Mouse (Mus musculus) left cerebral cortex, postnatal 14 days (tissue): ENCODE measurements around the gene Slc35b1. TPM values are rescaled to one million over a fixed set of nuclear protein-coding genes. Genes with fewer than 3 reads are reported as not detected.

Experiments
- DNase-seq, 2 experiments: peaks; one replicate each; pipeline ENCODE4 v3.0.0; 2021 to 2022; ENCODE audit warnings: low spot score in 2 of 2, mixed read lengths in 1 of 2
- intact Hi-C: fragments of 180-260 bp; cut with DNase I; formaldehyde crosslinking; loops from one replicate; pipeline ENCODE4 v1.15.1; 2025
- total RNA-seq, 2 experiments: library from RNA; stranded (reverse); gene quantifications; 2 replicates each; pipeline ENCODE4 v1.2.3; 2021

Slc35b1 gene
- total RNA-seq, 2 experiments from 2014 or later = 72.8 to 78.9 TPM

GRCm38 (mm10) chr11:95356469-95357273, 27.8 kb upstream of the Slc35b1 start:
- intact Hi-C loops = no loop called here
- peak in 1 of 2 experiments; percentile 37 for DNase-seq

DNA sequence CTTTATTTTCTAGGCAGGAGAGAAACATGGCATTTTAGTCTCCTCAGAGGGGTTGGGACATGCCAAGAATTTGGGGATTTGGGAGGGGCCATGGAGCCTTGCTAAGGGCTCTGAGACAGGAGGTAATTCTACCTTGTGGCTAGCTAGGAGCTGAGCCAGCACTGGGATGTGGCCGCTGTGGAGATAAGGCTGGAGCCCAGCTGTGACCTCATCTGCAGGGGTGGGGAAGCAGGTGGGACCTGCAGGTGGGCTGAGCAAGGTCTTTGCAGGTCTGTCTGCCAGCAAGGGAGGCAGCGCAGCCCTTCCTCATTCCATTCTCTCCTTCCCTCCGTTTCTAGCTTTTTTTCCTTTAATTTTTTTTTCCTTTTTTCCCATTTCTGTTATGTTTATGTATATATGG, 26.2 kb upstream of the Slc35b1 start:
- intact Hi-C loops = no loop called here
- DNase-seq = no peak

DNA sequence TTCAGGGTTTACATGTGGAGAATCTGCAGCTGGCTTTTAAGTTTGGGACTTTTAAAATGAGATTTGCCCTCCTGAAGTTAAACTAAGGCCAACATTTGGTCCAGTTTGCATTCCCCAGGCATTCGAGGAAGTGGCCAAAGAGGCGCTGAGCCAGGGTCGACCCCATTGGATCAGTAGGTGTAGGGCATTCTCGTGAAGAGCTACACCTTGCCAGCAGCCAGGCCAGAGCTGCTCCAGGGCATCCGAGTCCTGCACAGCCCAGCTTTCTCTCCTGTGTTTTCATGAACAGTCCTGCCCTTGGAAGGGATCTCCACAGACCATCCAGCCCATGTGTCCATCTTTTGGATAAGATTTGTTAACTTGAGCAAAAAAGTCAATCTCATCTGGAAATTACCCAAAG, 20.1 kb upstream of the Slc35b1 start:
- intact Hi-C loops = no loop called here
- no peak for DNase-seq

- intact Hi-C loops = no loop called here
- DNase-seq = peak; percentile 71
Observed at GRCm38 (mm10) chr11:95365596-95365995, 18.9 kb upstream of the Slc35b1 start.

- intact Hi-C loops = no loop called here
- DNase-seq = no peak
Observed at GRCm38 (mm10) chr11:95366280-95366897, 18.1 kb upstream of the Slc35b1 start.

DNA sequence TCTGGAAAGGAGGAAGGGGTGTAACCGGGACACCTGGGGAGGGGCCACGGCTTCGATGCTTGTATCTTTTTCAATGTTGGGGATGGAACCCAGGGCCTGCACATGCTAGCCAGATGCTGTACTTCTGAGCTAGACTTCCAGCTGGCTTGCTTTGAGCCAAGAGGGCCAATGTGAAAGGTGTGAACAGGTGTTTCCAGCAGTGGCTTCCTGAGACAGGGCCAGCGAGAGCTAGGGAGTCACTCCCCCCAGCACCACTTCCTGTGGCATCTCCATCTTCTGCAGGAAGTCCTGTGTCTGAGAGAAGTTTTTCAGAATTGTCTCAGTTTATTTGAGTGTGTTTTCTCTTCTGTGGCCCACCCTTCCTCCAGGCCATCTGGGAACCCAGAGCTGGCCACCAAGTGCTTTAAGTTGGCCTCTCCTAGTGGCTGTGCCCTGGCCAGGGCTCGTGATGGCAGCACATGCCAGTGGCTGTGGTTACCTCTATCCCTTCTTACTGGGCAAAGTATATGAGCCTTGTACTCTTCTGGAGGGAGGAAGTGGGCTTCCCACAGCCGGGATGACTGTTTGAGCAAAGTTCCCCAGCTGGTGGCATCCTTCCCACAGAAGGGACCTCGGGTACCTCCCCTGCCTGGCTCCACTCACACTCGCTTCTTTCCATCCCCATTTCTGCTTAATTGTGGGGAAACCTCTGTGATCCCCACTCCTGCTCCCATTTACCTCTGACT, 17.3 kb upstream of the Slc35b1 start:
- no peak for DNase-seq
- intact Hi-C loops = no loop called here

DNA sequence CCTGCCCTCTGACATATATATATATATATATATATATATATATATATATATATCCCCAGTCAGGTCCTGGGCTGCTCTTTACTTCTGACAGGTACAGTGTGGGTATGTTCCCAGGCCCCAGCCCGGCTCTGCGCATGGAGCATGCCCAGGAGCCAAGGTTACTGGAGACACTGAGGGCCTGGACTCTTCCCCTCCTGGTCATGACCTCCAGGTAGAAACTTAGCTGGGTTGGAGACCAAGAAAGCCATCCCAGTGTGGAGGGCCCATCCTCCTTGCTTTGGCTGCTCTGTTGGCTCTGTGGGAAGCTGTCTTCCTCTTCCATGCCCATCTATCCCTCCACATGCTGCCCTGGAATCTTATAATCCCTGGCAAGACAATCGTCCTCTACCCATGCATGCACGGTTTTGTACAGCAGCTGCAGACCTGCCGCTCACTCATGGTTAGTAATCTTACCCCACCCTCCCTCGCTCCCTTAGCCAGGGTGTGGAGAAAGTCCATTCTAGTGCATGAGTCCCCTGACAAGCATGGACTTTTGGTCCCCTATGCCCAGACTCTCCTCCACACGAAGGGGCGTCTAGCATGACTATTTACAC, 16.2 kb upstream of the Slc35b1 start:
- intact Hi-C loops = no loop called here
- no peak for DNase-seq

- no peak for DNase-seq
- intact Hi-C loops = no loop called here
Observed at GRCm38 (mm10) chr11:95368871-95369270, 15.6 kb upstream of the Slc35b1 start.

DNA sequence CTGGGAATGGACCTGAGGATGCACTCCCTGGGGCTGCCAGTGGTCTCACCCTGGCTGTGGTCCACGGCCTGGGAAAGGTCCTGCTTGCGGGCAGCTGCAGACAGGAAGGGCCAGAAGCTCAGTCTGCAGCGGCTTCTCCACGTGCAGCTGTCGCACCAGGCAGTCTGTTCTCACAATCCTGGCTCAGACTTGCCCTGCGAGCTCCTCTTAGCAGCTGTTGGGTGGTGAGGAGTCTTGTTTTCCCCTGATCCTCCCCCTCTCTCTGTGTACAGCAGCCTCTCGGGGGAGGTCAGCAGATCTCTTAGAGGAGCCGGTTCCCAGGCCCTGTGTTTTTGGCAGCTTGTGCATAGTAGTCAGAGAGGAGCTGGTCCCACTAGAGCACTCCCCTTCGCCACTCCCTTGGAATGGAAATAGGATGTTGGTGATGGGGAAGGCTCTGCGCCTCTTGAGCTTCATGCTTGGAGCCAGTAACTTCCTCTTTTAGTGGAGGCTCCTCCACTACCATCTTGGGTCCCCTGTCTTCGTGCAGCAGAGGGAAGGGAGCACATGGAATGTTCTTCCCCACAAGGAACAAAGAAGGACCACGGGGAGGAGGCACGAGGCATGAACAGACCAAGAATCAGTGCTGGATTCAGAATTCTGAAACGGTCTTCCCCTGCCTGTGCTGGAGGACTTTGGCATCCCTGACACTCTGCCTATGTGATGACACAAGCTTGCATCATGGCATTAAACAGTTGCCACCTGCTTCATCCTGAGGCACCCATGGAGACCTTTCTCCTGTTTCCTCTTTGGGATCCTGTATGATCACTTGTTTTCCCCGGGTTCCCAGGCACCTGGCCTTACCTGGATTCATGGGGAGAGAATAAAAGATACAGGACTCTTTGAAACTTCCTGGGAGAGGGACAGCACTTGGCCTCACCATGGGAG, 14.3 kb upstream of the Slc35b1 start:
- intact Hi-C loops = no loop called here
- DNase-seq = peak; percentile 22 to 57

GRCm38 (mm10) chr11:95371182-95371581, 13.3 kb upstream of the Slc35b1 start:
- DNase-seq = no peak
- intact Hi-C loops = no loop called here

GRCm38 (mm10) chr11:95378926-95379325, 5.6 kb upstream of the Slc35b1 start:
- intact Hi-C loops = no loop called here

GRCm38 (mm10) chr11:95379552-95379951, 4.9 kb upstream of the Slc35b1 start:
- intact Hi-C loops = no loop called here
- DNase-seq = no peak

More at GRCm38 (mm10) chr11:95378926-95379325, 5.6 kb upstream of the Slc35b1 start:
- DNase-seq = no peak

- intact Hi-C loops = loop anchor here (10.0 kb wide), 1 partner anchor 266 kb away; no protein-coding TSS in a partner anchor
- no peak for DNase-seq
Observed at GRCm38 (mm10) chr11:95380711-95381110, 3.8 kb upstream of the Slc35b1 start.

- intact Hi-C loops = loop anchor here (10.0 kb wide), 1 partner anchor 266 kb away; no protein-coding TSS in a partner anchor
Observed at GRCm38 (mm10) chr11:95381146-95381545, 3.3 kb upstream of the Slc35b1 start.

GRCm38 (mm10) chr11:95383331-95383986, 1.0 kb upstream of the Slc35b1 start:
- no peak for DNase-seq
- intact Hi-C loops = loop anchor here (10.0 kb wide), 1 partner anchor 269 kb away; no protein-coding TSS in a partner anchor

More at GRCm38 (mm10) chr11:95381146-95381545, 3.3 kb upstream of the Slc35b1 start:
- no peak for DNase-seq

- no peak for DNase-seq
- intact Hi-C loops = loop anchor here (2.0 to 10.0 kb wide), 3 partner anchors 73 to 269 kb away; partner anchors contain the start of gene Kat7
Observed at GRCm38 (mm10) chr11:95384004-95384318, 531 bp upstream of the Slc35b1 start.

DNA sequence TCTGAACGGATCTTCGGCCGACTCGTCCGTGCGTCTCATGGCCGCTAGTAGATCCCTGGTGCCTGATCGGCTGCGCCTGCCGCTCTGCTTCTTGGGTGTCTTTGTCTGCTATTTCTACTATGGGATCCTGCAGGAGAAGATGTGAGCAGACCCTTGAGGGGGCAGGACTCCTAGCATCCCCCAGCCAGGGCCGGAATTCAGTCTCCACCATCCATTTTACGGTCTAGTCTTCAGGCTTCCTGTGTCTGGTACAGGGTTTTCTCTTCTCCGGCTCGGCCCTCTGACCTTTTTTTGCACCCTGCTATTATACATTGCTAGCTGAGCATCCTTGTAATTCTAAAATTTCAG, 455 bp downstream of the Slc35b1 start:
- intact Hi-C loops = loop anchor here (2.0 to 10.0 kb wide), 3 partner anchors 74 to 270 kb away; partner anchors contain the start of gene Kat7
- no peak for DNase-seq

GRCm38 (mm10) chr11:95387354-95387753, 2.9 kb downstream of the Slc35b1 start:
- intact Hi-C loops = loop anchor here (10.0 kb wide), 1 partner anchor 273 kb away; no protein-coding TSS in a partner anchor
- no peak for DNase-seq
